Mouse (Mus musculus) limb, embryonic 14.5 days (tissue): ENCODE measurements around the gene Pam16. TPM values are rescaled to one million over a fixed set of nuclear protein-coding genes. Genes with fewer than 3 reads are reported as not detected.

Experiments used
- ATAC-seq: fragments of 200-750 bp; cut with Nextera tagmentation; 2 replicates; pipeline ENCODE4 v1.8.0; 2017; ENCODE audit warnings: low read depth, moderate number of reproducible peaks, moderate TSS enrichment; ENCODE audit not compliant: low FRiP score
- DNase-seq: peaks from one replicate; pipeline ENCODE4 v3.0.0-alpha.2; 2015; ENCODE audit warnings: low spot score
- H3K27ac ChIP-seq: fragments of 300-500 bp; sonication (generic); replicated peaks from 2 replicates; pipeline ENCODE4 v1.5.1; 2014; ENCODE audit warnings: low read depth, mild to moderate bottlenecking, low read length, moderate library complexity, mixed read lengths
- H3K27me3 ChIP-seq: fragments of 300-500 bp; sonication (generic); 2 replicates; pipeline ENCODE4 v1.6.1; 2014; ENCODE audit warnings: low read length, mixed read lengths; ENCODE audit not compliant: control insufficient read depth, insufficient read depth
- H3K36me3 ChIP-seq: fragments of 300-500 bp; sonication (generic); 2 replicates; pipeline ENCODE4 v1.6.1; 2014; ENCODE audit warnings: mild to moderate bottlenecking, low read length, moderate library complexity, mixed read lengths; ENCODE audit not compliant: control insufficient read depth, insufficient read depth
- H3K4me1 ChIP-seq: fragments of 300-500 bp; sonication (generic); 2 replicates; pipeline ENCODE4 v1.6.1; 2014; ENCODE audit warnings: antibody characterized with exemption, low read length, mixed read lengths; ENCODE audit not compliant: control insufficient read depth, insufficient read depth
- H3K4me2 ChIP-seq: fragments of 300-500 bp; sonication (generic); replicated peaks from 2 replicates; pipeline ENCODE4 v1.6.1; 2014; ENCODE audit warnings: low read depth, mild to moderate bottlenecking, low read length, moderate library complexity; ENCODE audit not compliant: severe bottlenecking
- H3K4me3 ChIP-seq: fragments of 300-500 bp; sonication (generic); replicated peaks from 2 replicates; pipeline ENCODE4 v1.5.1; 2014; ENCODE audit warnings: low read length
- H3K9ac ChIP-seq: fragments of 300-500 bp; sonication (generic); 2 replicates; pipeline ENCODE4 v1.6.1; 2014; ENCODE audit warnings: mild to moderate bottlenecking, low read depth, low read length, moderate library complexity; ENCODE audit not compliant: severe bottlenecking
- H3K9me3 ChIP-seq: fragments of 300-500 bp; sonication (generic); 2 replicates; pipeline ENCODE4 v1.6.1; 2016; ENCODE audit warnings: low read length; ENCODE audit not compliant: control insufficient read depth
- POLR2A ChIP-seq: fragments of 200-500 bp; IDR thresholded peaks from 2 replicates; pipeline ENCODE4 v1.8.0; 2012; ENCODE audit warnings: inconsistent platforms, mild to moderate bottlenecking, moderate library complexity, borderline replicate concordance; ENCODE audit not compliant: insufficient read depth, insufficient read length; ENCODE audit errors: extremely low read depth
- WGBS: fragments of 180-500 bp; shearing (Covaris S2); extraction: QIAGEN DNeasy Blood & Tissue Kit; methylation state at CpG from one replicate; pipeline ENCODE4 v1.1.7; 2014; 5-methylcytosine and 5-hydroxymethylcytosine counted together
- polyA plus RNA-seq, 2 experiments: library from polyadenylated mRNA; depleted of rRNA in 1 of 2; stranded (reverse) in 1 of 2; unstranded in 1 of 2; fragments of >200 nt; fragmentation: Nextera tagmentation in 1 of 2; extraction: Ambion mirVana in 1 of 2; gene quantifications; 2 replicates each; pipeline versions ENCODE4 v1.2.1 to v1.2.3; 2012 to 2014

Gene Pam16
- polyA plus RNA-seq, 2 experiments: 80.1 to 92.5 TPM

DNA sequence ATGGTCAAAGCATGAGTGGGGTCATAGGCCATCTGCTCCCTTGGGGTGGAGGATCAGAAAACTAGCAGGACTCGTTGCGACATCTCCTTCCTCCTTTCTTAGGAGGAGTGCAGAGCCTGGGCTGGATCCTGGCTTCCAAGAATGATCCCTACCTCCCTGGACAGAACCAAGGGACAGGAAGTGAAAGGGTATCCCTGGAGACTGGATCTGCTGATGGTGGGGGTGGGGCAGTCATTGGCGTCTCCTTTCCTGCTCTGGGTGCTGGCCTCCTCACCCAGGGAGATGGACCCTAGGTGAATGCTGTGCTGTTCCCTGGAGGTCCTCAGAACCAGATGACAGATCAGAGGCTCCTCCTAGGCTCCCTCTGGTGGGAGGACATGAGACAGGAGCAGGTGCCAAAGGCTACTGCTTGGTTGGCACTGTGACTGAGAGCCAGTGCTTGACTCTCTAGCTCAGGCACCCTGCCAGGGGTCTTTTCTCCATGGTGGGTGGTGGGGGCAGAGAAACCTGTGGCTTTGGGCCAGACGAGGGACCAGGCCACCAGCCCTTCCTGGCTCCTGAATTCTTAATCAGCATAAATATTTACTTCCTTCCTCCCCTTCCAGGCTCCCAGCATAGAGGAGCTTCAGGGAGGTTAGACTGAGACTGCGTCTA lies 18.2 kb downstream of the Pam16 start:
- H3K9ac ChIP-seq: no peak overlapping the region
- H3K27me3 ChIP-seq: no peaks in the 10 kb centered on the region
- H3K27ac ChIP-seq: 0 out of 2 replicates have a peak overlapping the region, but pooled peaks have one; percentile 13
- DNase-seq: no peak
- TF ChIP-seq POLR2A: no peak
- H3K36me3 ChIP-seq: peaks cover 30% of the 10 kb centered on the region
- H3K9me3 ChIP-seq: no peaks in the 10 kb centered on the region
- 37% methylated on average over 5 of the region's 5 CpGs for WGBS
- peaks cover 63% of the 10 kb centered on the region for H3K4me1 ChIP-seq
- no peak overlapping the region for H3K4me2 ChIP-seq
- no peak for ATAC-seq
- no peak overlapping the region for H3K4me3 ChIP-seq

DNA sequence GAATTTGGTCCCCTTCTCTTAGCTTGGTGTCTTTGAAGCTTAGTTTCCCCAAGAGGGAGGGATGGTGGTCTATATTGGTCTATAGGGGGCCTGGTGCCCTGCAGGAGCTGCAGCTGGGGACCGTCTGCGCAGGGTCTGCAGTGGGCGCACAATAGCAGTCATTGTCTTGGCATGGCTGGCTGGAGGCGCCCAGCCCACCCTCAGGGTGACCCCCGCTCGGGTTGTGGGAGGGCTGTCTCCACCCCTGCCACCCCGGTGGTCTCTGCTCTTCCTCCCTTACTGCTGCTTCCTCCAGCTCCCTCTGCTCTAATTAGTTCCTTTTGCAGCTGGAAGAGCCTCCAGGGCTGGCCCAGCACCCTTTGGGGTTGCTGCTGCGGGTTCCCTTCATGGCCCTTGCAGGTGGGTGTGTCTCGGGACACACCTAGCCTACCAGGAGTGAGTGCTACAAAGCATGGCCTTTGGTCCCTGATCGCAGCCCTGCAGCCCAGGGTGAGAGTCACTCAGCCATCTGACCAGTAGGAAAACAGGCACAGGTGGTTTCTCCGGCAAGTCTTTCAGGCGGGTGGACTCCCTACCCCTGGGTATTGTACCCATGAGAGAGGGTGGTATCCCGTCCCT lies 19.2 kb downstream of the Pam16 start:
- Histone ChIP-seq H3K9ac (no peak overlapping the region), H3K36me3 (peaks cover 21% of the 10 kb centered on the region), H3K4me3 (no peak overlapping the region), H3K27ac (peak overlapping the region; percentile 43; the same call in 1 of the 2 replicates), H3K4me2 (0 out of 2 replicates have a peak overlapping the region, but pooled peaks have one; percentile 2), H3K27me3 (no peaks in the 10 kb centered on the region), H3K9me3 (no peaks in the 10 kb centered on the region), H3K4me1 (peaks cover 67% of the 10 kb centered on the region)
- no peak for ATAC-seq
- WGBS: 35% methylated on average over 13 of the region's 13 CpGs
- no peak for DNase-seq
- no peak for TF ChIP-seq POLR2A

DNA sequence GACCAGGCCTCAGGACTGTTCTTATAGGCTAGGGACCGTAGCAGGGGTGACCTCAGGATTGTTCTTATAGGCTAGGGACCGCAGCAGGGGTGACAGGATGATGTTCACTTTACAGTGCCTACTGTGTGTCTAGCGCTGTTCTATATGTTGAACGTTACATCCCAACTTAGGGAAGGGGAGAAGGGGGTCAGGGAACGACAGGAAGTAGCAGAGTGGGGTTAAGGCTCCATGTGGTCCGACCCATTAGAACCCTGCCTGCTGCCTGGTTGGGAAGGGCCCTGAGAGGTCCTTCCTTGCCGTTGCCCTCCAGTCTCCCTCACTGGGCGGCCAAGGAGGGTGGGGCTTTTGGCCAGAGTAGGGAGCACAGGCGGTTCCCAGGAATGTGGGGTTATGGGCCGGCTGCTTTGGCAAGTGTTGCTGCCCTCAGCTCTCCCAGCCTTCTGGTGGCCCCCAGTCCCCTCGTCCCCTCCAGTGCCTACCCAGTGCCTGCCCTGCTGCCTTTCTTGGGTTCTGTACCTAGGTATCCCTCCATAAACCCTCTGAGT lies 20.4 kb downstream of the Pam16 start:
- DNase-seq: no peak
- 57% methylated on average over 11 of the region's 11 CpGs for WGBS
- Histone ChIP-seq H3K27ac (no peak overlapping the region; the same call in 1 of the 2 replicates), H3K27me3 (no peaks in the 10 kb centered on the region), H3K9ac (0 out of 2 replicates have a peak overlapping the region, but pooled peaks have one; percentile 4), H3K9me3 (no peaks in the 10 kb centered on the region), H3K36me3 (peaks cover 10% of the 10 kb centered on the region), H3K4me1 (peaks cover 74% of the 10 kb centered on the region), H3K4me2 (0 out of 2 replicates have a peak overlapping the region, but pooled peaks have one; percentile 33), H3K4me3 (no peak overlapping the region)
- no peak for TF ChIP-seq POLR2A
- ATAC-seq: no peak

DNA sequence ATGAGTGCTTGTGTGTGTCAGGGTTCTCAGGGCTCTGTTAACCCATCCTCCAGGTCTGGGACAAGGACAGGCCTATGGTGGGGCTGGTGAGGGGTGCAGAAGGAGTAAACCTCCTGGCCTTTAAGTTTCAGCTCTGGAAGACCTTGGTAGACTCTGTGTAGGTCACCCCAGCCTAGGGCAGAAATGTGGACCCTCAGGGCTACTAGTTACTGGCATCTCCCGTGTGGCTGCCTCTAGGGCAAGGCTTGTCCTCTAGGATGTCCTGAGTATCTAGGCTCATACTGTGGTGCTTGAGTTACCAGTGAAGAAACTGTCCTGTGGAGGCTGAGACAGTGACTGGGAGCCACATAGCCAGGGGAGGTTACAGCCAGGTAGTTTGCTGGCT lies 21.3 kb downstream of the Pam16 start:
- peaks cover 83% of the 10 kb centered on the region for H3K4me1 ChIP-seq
- ATAC-seq: no peak

DNA sequence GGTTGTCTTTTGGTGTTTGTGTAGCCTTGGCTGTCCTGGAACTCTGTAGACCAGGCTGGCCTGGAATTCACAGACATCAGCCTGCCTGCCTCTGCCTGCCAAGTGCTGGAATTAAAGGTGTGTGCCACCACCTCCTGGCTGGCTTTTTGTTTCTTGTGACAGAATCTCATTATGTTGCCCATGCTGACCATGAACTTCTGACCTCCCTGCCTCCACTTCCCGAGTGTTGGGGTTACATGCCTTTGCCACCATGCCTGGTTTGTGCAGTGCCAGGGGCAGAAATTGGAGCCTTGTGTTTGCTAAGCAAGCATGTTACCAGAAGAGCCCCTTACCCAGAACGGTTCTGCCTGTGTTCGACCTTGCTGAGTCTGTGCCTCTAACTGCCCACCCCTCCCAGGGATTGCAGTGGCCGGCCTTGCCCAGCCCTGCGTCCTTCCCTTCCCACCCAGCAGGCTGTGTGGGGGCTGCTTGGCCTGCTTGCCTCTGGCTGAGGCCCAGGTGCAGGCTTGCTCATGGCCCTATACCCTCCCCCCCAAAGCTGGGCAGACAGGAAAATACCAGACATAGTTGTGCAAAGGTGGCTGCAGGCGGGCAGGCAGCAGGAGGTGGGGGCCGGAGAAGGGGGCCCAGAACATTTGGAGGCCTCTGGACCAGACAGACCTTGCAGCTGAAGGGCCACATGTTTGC lies 21.9 kb downstream of the Pam16 start:
- H3K9ac ChIP-seq: 0 out of 2 replicates have a peak overlapping the region, but pooled peaks have one; percentile 25
- 0 out of 2 replicates have a peak, but pooled peaks cover 2% of the 10 kb centered on the region for H3K36me3 ChIP-seq
- WGBS: 6% methylated on average over 7 of the region's 7 CpGs
- no peak for TF ChIP-seq POLR2A
- peaks cover 86% of the 10 kb centered on the region for H3K4me1 ChIP-seq
- DNase-seq (no peak), ATAC-seq (peak; percentile 56)
- H3K4me3 ChIP-seq: no peak overlapping the region
- H3K27ac ChIP-seq: peak overlapping the region; percentile 49
- peak overlapping the region; percentile 33 for H3K4me2 ChIP-seq
- no peaks in the 10 kb centered on the region for H3K27me3 ChIP-seq
- H3K9me3 ChIP-seq: no peaks in the 10 kb centered on the region

More for the DNA sequence above, 21.3 kb downstream of the Pam16 start:
- Histone ChIP-seq H3K9ac (0 out of 2 replicates have a peak overlapping the region, but pooled peaks have one; percentile 25), H3K4me2 (peak overlapping the region; percentile 33), H3K27ac (peak overlapping the region; percentile 49), H3K9me3 (no peaks in the 10 kb centered on the region), H3K36me3 (peaks cover 2% of the 10 kb centered on the region), H3K4me3 (no peak overlapping the region), H3K27me3 (no peaks in the 10 kb centered on the region)
- 43% methylated on average over 1 of the region's 1 CpGs for WGBS
- no peak for DNase-seq
- TF ChIP-seq POLR2A: no peak
